Mouse (Mus musculus) cortical plate, adult 2 months (tissue): ENCODE measurements around the gene Six1.

Source experiments
- CTCF ChIP-seq: fragments of 200-500 bp; IDR thresholded peaks from 2 replicates; pipeline ENCODE4 v1.5.1; 2011; ENCODE audit warnings: mild to moderate bottlenecking, control low read depth, low read length; ENCODE audit not compliant: insufficient read depth; ENCODE audit errors: extremely low read depth
- POLR2A ChIP-seq: fragments of 200-500 bp; IDR thresholded peaks from 2 replicates; pipeline ENCODE4 v1.6.1; 2011; ENCODE audit warnings: mild to moderate bottlenecking, low read length, control low read depth; ENCODE audit not compliant: insufficient read depth; ENCODE audit errors: extremely low read depth

DNA sequence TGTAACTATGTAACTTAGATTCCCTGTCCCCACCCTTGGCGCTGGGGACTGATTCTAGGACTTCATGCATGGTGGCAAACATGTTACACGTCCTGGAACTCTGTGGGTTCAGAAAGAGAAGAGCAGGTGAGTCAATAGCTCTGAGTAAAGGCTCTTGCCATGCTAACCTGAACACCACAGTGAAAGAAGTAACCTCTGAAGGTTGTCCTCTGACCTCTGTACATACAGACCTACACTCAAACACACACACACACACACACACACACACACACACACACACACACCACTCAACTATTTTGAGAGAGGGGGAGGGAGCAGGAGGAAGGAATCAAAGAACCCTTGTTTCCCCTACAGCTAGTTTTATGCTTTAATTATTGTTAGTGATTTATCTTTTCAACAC is 40.5 kb upstream of the Six1 start:
- TF ChIP-seq CTCF (no peak), POLR2A (no peak)
